Mouse (Mus musculus) intestine, embryonic 14.5 days (tissue): Measurements from ENCODE around the gene Fgf4. TPM values are rescaled to one million over a fixed set of nuclear protein-coding genes. Genes with fewer than 3 reads are reported as not detected.

ENCODE experiments used
- ATAC-seq: fragments of 200-750 bp; cut with Nextera tagmentation; replicated peaks from 2 replicates; pipeline ENCODE4 v1.8.0; 2017; ENCODE audit warnings: low read depth, moderate number of reproducible peaks, moderate TSS enrichment, moderate library complexity; ENCODE audit not compliant: low FRiP score, low TSS enrichment
- DNase-seq: peaks from one replicate; pipeline ENCODE4 v3.0.0-alpha.2; 2018; ENCODE audit warnings: low spot score
- H3K27ac ChIP-seq: fragments of 300-500 bp; sonication (generic); 2 replicates; pipeline ENCODE4 v1.5.1; 2014; ENCODE audit warnings: low read depth, mild to moderate bottlenecking, control low read depth
- H3K27me3 ChIP-seq: fragments of 300-500 bp; sonication (generic); replicated peaks from 2 replicates; pipeline ENCODE4 v1.6.1; 2014; ENCODE audit warnings: low read length, control low read depth; ENCODE audit not compliant: control insufficient read depth, insufficient read depth
- H3K36me3 ChIP-seq: fragments of 300-500 bp; sonication (generic); 2 replicates; pipeline ENCODE4 v1.6.1; 2014; ENCODE audit warnings: low read length, control low read depth; ENCODE audit not compliant: control insufficient read depth, insufficient read depth
- H3K4me1 ChIP-seq: fragments of 300-500 bp; sonication (generic); replicated peaks from 2 replicates; pipeline ENCODE4 v1.6.1; 2014; ENCODE audit warnings: low read length, control low read depth, mixed read lengths; ENCODE audit not compliant: control insufficient read depth, insufficient read depth
- H3K4me2 ChIP-seq: fragments of 300-500 bp; sonication (generic); 2 replicates; pipeline ENCODE4 v1.6.1; 2014; ENCODE audit warnings: low read length
- H3K4me3 ChIP-seq: fragments of 300-500 bp; sonication (generic); 2 replicates; pipeline ENCODE4 v1.5.1; 2014; ENCODE audit warnings: low read depth, low read length, control low read depth, mixed read lengths
- H3K9ac ChIP-seq: fragments of 300-500 bp; sonication (generic); 2 replicates; pipeline ENCODE4 v1.6.1; 2014; ENCODE audit warnings: mild to moderate bottlenecking, low read length
- H3K9me3 ChIP-seq: fragments of 300-500 bp; sonication (generic); 2 replicates; pipeline ENCODE4 v1.6.1; 2016; ENCODE audit warnings: low read length, control low read depth; ENCODE audit not compliant: control insufficient read depth
- WGBS: fragments of 180-500 bp; shearing (Covaris S2); extraction: QIAGEN DNeasy Blood & Tissue Kit; methylation state at CpG from one replicate; pipeline ENCODE4 v1.1.7; 2014; 5-methylcytosine and 5-hydroxymethylcytosine counted together
- polyA plus RNA-seq: library from polyadenylated mRNA; unstranded; fragments of >200 nt; fragmentation: Nextera tagmentation; extraction: Ambion mirVana; gene quantifications from 2 replicates; pipeline ENCODE4 v1.2.1, GENCODE M21; 2014

Gene Fgf4
- polyA plus RNA-seq, 1 experiment from 2014 or later = not detected

DNA sequence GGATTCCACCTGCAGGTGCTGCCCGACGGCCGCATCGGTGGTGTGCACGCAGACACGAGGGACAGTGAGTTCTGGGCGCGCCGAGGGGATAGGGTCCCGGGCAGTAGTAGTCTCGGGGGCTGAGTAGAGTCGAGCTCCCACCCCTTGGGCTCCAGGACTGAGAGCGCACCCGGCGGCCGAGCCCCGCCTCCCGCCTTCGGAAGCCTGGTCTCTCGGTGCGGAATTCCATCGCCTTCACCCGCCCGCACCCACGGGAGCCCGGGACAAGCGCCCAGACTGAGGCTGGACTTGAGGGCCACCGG is 14.6 kb downstream of the Fgf4 start:
- Histone ChIP-seq H3K9me3 (no peaks in the 10 kb centered on the region), H3K4me1 (no peaks in the 10 kb centered on the region), H3K27ac (no peak overlapping the region), H3K27me3 (peaks cover 71% of the 10 kb centered on the region), H3K4me2 (peak overlapping the region; percentile 28), H3K36me3 (no peaks in the 10 kb centered on the region), H3K9ac (no peak overlapping the region), H3K4me3 (peak overlapping the region; percentile 20)
- DNase-seq (peak; percentile 67), ATAC-seq (no peak)
- WGBS = under 1% methylated on average over 28 of the region's 28 CpGs

DNA sequence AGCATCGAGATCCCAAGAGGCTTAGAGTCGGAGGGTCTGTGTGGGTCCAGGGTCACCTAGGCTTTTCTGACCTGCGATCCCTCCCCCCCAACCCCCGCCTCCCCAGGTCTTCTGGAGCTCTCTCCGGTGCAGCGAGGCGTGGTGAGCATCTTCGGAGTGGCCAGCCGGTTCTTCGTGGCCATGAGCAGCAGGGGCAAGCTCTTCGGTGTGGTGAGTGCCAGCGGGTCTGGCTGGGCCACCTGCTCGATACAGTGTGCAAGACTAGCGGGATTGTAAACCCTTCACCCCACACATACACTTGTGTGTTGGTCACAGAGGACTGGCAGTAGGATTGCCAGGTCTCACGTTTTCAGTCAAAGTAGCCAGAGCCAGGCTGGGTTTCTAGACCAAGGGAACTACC is 15.0 kb downstream of the Fgf4 start:
- ATAC-seq = no peak
- WGBS = 2% methylated on average over 15 of the region's 15 CpGs
- Histone ChIP-seq H3K27me3 (peaks cover 75% of the 10 kb centered on the region), H3K4me3 (peak overlapping the region; percentile 20; the same call in 1 of the 2 replicates), H3K9ac (no peak overlapping the region), H3K4me1 (no peaks in the 10 kb centered on the region), H3K36me3 (no peaks in the 10 kb centered on the region), H3K9me3 (no peaks in the 10 kb centered on the region), H3K4me2 (0 out of 2 replicates have a peak overlapping the region, but pooled peaks have one; percentile 28), H3K27ac (no peak overlapping the region)
- no peak for DNase-seq

DNA sequence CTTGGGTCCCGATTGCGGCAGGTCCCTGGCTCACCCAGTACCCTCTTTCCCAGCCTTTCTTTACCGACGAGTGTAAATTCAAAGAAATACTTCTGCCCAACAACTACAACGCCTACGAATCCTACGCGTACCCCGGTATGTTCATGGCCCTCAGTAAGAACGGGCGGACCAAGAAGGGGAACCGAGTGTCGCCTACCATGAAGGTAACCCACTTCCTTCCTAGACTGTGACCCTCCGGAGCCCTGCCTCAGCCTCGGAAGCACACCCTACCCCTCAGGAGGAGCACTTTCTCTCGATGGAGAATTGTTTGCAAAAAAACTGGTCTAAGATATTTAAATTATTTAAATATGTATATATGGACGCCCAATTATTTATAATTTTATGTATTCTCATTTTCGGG is 15.5 kb downstream of the Fgf4 start:
- Histone ChIP-seq H3K4me2 (no peak overlapping the region), H3K9me3 (no peaks in the 10 kb centered on the region), H3K27me3 (peaks cover 75% of the 10 kb centered on the region), H3K9ac (no peak overlapping the region), H3K27ac (no peak overlapping the region), H3K4me1 (no peaks in the 10 kb centered on the region), H3K4me3 (no peak overlapping the region), H3K36me3 (no peaks in the 10 kb centered on the region)
- 2% methylated on average over 18 of the region's 18 CpGs for WGBS
- DNase-seq (no peak), ATAC-seq (no peak)

DNA sequence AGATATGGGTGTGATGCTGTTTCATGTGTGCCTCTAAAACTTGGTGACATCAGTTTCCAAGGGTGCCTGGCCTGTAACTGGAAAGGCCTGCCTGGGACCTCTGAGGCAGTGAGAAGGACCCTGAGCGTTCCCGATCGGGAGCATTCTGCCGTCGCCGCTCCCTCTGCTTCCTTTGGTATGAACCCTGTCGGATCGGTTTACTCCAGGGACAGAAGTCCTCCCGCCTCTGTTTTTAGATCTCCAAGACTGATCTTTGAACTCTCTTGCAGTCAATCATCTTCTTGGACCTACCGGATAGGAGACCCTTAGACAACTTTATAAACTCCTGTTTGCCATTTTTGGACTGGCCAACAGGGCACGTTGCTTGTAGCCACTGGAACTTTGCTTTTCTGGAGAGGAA is 16.0 kb downstream of the Fgf4 start:
- H3K9me3 ChIP-seq = no peaks in the 10 kb centered on the region
- peaks cover 75% of the 10 kb centered on the region for H3K27me3 ChIP-seq
- H3K9ac ChIP-seq = no peak overlapping the region
- ATAC-seq (no peak), DNase-seq (peak; percentile 60)
- WGBS = 3% methylated on average over 11 of the region's 11 CpGs
- no peak overlapping the region for H3K27ac ChIP-seq
- H3K4me3 ChIP-seq = no peak overlapping the region
- H3K36me3 ChIP-seq = no peaks in the 10 kb centered on the region
- H3K4me2 ChIP-seq = no peak overlapping the region
- no peaks in the 10 kb centered on the region for H3K4me1 ChIP-seq

DNA sequence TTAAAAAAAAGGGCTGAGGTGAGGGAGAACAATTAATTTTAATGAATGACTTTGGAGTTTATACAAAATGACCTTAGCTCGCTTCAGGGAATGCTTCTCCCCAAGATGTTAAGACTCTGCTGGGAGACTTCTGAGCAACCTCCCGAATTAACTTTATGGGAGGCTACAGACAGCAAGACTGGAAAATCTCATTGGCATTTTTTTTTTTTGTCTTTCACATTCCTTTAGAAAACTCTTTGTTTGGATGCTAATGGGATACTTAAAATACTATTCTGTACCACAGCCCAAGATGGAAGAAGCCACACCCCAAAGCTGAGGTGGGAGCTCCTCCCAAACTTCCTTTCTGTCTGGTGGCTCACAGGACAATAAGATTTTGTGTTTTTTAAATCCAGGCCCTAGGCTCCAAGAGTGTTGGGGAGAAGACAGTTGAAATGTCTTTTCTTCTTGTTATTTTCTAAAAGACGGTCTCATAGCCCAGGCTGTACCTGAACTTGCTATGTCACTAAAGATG is 17.0 kb downstream of the Fgf4 start:
- Histone ChIP-seq H3K4me2 (no peak overlapping the region), H3K27me3 (peaks cover 79% of the 10 kb centered on the region)

DNA sequence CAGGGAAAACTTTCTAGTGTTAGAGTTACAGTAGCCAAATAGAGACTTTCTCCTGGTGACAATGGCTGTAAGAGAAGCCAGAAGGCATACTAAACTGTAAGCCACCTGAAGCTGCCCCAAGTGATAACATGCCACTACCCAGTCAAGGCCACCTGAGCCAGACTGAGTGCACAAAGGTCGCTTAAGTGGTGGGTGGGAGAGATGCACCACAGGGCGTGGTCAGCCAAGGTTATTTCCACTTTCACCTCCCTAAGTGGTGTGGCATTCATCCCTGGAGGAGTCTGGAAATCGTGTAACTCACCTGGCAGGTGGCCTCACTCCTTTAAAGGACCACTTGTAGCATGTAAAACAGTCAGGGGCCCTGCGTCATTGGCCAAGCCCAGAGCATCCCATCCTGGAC is 20.0 kb downstream of the Fgf4 start:
- H3K4me3 ChIP-seq = no peak overlapping the region
- H3K27me3 ChIP-seq = peaks cover 50% of the 10 kb centered on the region
- no peak for ATAC-seq
- H3K4me1 ChIP-seq = no peaks in the 10 kb centered on the region
- 66% methylated on average over 4 of the region's 4 CpGs for WGBS
- H3K4me2 ChIP-seq = no peak overlapping the region
- H3K27ac ChIP-seq = no peak overlapping the region
- DNase-seq = no peak
- H3K9me3 ChIP-seq = no peaks in the 10 kb centered on the region
- H3K36me3 ChIP-seq = no peaks in the 10 kb centered on the region
- H3K9ac ChIP-seq = no peak overlapping the region

More for the DNA sequence above, 17.0 kb downstream of the Fgf4 start:
- WGBS = 40% methylated on average over 3 of the region's 3 CpGs
- H3K27ac ChIP-seq = no peak overlapping the region
- no peaks in the 10 kb centered on the region for H3K9me3 ChIP-seq
- ATAC-seq = no peak
- H3K4me1 ChIP-seq = no peaks in the 10 kb centered on the region
- H3K36me3 ChIP-seq = no peaks in the 10 kb centered on the region
- H3K4me3 ChIP-seq = no peak overlapping the region
- H3K9ac ChIP-seq = no peak overlapping the region
- DNase-seq = no peak

DNA sequence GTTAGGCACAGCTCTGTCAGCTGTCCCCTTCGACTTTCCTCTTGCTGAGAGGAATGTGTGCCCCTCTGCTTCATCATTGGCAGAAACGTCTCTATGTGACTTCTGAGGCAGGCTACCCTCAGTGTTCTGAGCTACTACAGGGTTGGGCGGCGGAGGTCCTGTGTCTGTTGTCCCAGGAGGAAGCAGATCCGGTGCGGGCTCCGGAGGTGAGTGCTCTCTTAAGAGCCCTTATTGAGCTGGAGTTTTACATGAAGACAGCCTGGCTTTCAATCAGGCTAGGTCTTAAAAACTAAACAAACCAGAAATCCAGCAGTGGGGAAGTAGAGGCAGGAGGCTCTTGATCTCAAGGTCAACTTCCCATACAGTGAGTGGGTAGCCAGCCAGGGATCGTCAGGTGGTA is 20.4 kb downstream of the Fgf4 start:
- Histone ChIP-seq H3K27me3 (peaks cover 45% of the 10 kb centered on the region), H3K9ac (no peak overlapping the region)
- WGBS = 83% methylated on average over 8 of the region's 8 CpGs

DNA sequence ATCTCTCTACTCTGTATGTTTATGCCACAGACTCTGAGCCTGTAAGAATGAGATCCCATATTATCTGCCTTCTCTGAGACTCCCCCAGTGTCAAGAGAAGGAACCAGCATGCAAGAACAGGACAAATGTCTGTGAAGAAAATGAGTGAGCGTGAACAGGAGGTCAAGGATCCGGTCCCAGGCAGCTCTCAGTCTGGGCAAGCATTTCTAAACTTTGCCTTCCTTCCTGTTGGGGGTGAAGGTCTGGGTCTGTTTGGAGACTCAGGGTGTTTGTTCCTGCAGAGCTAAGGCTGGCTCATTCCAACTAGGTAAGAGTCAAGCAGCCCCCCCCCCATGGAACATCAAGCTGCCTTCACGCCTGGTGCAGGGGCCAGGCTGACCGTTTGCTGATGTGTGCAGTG is 25.3 kb downstream of the Fgf4 start:
- Histone ChIP-seq H3K27me3 (peaks cover 4% of the 10 kb centered on the region; the same call in 1 of the 2 replicates), H3K9me3 (no peaks in the 10 kb centered on the region), H3K4me1 (no peaks in the 10 kb centered on the region), H3K4me3 (no peak overlapping the region), H3K27ac (no peak overlapping the region), H3K9ac (no peak overlapping the region), H3K36me3 (no peaks in the 10 kb centered on the region), H3K4me2 (no peak overlapping the region)
- WGBS = 57% methylated on average over 4 of the region's 4 CpGs
- ATAC-seq = no peak
- no peak for DNase-seq

More for the DNA sequence above, 20.4 kb downstream of the Fgf4 start:
- Histone ChIP-seq H3K9me3 (no peaks in the 10 kb centered on the region), H3K27ac (no peak overlapping the region), H3K4me3 (no peak overlapping the region), H3K36me3 (no peaks in the 10 kb centered on the region), H3K4me1 (no peaks in the 10 kb centered on the region), H3K4me2 (no peak overlapping the region)
- no peak for DNase-seq
- no peak for ATAC-seq

DNA sequence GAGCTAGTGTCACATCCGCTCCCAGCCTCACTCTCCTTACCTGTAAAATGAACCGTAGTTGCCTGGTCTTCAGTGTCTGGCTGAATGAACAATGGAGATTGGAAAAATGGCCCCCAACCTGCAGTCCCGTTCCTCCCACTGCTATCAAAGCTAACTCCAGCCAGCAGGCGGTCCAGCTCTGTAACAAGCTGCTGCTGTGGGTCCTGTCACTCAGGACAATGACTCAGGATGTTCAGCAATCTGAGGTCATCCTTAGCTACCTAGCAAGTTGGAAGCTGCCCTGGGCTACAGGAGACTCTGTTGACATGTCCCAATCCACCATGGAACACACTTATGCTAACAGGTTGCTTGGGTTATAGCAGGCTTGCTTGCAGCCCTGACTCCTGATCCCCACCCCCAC is 26.0 kb downstream of the Fgf4 start:
- Histone ChIP-seq H3K27me3 (peaks cover 4% of the 10 kb centered on the region; the same call in 1 of the 2 replicates), H3K4me1 (no peaks in the 10 kb centered on the region), H3K4me2 (no peak overlapping the region), H3K27ac (no peak overlapping the region), H3K9ac (no peak overlapping the region), H3K36me3 (no peaks in the 10 kb centered on the region), H3K9me3 (no peaks in the 10 kb centered on the region), H3K4me3 (no peak overlapping the region)
- no peak for DNase-seq
- ATAC-seq = no peak
- WGBS = 77% methylated on average over 4 of the region's 4 CpGs
